Mouse (Mus musculus): ENCODE results near the gene Asgr2. TPM values are rescaled to one million over a fixed set of nuclear protein-coding genes. Genes with fewer than 3 reads are reported as not detected.
"Not testable (repeated sequence)": the region's sequence is repeated elsewhere in the genome, so short reads cannot be mapped to it uniquely, and the experiment has no call there.

Gene Asgr2
- polyA plus RNA-seq, 2 experiments, result 0.24 TPM; not detected in 1

DNA sequence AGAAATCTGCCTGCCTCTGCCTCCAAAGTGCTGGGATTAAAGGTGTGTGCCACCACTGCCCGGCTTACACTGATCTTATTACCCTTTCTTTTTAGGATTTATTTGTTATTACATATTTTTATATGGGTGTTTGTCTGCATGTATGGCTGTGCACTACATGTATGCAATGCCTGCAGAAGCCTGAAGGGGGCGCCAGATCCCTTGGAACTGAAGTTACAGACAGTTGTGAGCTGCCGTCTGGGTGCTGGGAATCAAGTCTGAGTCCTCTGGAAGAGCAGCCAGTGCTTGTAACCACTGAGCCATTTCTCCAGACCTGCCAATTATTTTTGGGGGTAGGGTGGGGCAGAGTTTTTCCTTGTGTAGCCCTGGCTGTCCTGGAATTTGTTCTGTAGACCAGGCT, 29.4 kb upstream of the Asgr2 start:
- 71% methylated on average over 3 of the region's 3 CpGs for WGBS
- Histone ChIP-seq H3K9ac (ENCODE audit: low read depth, low read length, severe bottlenecking) (no peak overlapping the region), H3K4me1 (ENCODE audit: control insufficient read depth, insufficient read depth, low read length) (peaks cover 17% of the 10 kb centered on the region), H3K27ac (replicated peaks; ENCODE audit: low read depth, low read length) (no peak overlapping the region), H3K4me2 (replicated peaks; ENCODE audit: low read depth, low read length, severe bottlenecking) (no peak overlapping the region), H3K36me3 (ENCODE audit: control insufficient read depth, insufficient read depth, low read length) (no peaks in the 10 kb centered on the region), H3K27me3 (ENCODE audit: control insufficient read depth, insufficient read depth, low read length) (no peaks in the 10 kb centered on the region), H3K4me3 (replicated peaks; ENCODE audit: low read length) (no peak overlapping the region), H3K9me3 (ENCODE audit: control insufficient read depth, low read length) (no peaks in the 10 kb centered on the region)
- no peak for DNase-seq (ENCODE audit: low spot score)
- no peak for TF ChIP-seq POLR2A (IDR thresholded peaks at IDR 0.05; ENCODE audit: borderline replicate concordance, extremely low read depth, insufficient read depth, insufficient read length)
- ATAC-seq (ENCODE audit: low FRiP score, low read depth), result no peak

DNA sequence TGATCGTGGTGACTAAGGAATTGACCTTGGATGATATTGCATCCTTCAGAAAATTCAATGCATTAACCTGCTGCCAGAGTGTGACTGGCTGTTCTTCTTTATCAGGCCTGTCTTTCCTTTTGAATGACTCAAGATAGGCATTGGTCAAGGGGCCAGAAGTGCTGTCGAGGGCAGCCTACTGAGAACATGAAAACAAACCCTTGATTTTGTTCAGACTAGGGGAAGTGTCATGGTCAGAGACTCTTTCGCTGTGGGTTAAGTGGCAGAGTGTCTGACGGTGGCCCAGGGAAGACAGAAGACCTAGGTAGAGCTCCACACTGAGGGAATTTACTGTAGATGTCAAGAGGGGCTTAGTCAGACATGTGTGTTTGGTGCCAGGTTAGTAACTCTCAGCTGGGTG, 25.7 kb upstream of the Asgr2 start:
- no peaks in the 10 kb centered on the region for H3K9me3 ChIP-seq (ENCODE audit: control insufficient read depth, low read length)

DNA sequence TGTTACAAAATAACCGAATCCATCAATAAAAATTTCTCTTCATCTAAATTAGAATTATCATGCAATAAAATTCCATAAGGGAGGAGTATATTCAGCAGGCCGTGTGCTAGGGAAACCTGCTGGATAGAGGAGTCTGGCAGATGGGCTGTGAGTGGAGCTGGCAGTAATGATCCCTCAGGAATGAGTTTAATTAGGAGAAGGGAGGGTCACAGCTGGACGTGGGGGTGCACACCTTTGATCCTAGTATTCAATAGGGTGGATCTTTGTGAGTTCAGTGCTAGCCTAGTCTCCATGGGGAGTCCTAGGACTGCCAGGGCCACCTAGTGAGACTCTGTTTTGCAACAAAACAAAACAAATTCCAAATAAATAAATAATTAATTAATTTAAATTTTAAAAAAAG, 24.2 kb upstream of the Asgr2 start:
- DNase-seq (ENCODE audit: low spot score) (no peak), ATAC-seq (ENCODE audit: low FRiP score, low read depth) (no peak)
- no peak overlapping the region for H3K27ac ChIP-seq (replicated peaks; ENCODE audit: low read depth, low read length)
- H3K36me3 ChIP-seq (ENCODE audit: control insufficient read depth, insufficient read depth, low read length), result no peaks in the 10 kb centered on the region
- WGBS, result 29% methylated on average over 3 of the region's 3 CpGs
- H3K4me1 ChIP-seq (ENCODE audit: control insufficient read depth, insufficient read depth, low read length), result peaks cover 22% of the 10 kb centered on the region
- no peaks in the 10 kb centered on the region for H3K9me3 ChIP-seq (ENCODE audit: control insufficient read depth, low read length)
- TF ChIP-seq POLR2A (IDR thresholded peaks at IDR 0.05; ENCODE audit: borderline replicate concordance, extremely low read depth, insufficient read depth, insufficient read length), result no peak
- no peak overlapping the region for H3K4me2 ChIP-seq (replicated peaks; ENCODE audit: low read depth, low read length, severe bottlenecking)
- H3K27me3 ChIP-seq (ENCODE audit: control insufficient read depth, insufficient read depth, low read length), result no peaks in the 10 kb centered on the region
- H3K9ac ChIP-seq (ENCODE audit: low read depth, low read length, severe bottlenecking), result no peak overlapping the region
- no peak overlapping the region for H3K4me3 ChIP-seq (replicated peaks; ENCODE audit: low read length)

More for the DNA sequence above, 25.7 kb upstream of the Asgr2 start:
- Histone ChIP-seq H3K4me1 (ENCODE audit: control insufficient read depth, insufficient read depth, low read length) (peaks cover 22% of the 10 kb centered on the region), H3K36me3 (ENCODE audit: control insufficient read depth, insufficient read depth, low read length) (no peaks in the 10 kb centered on the region), H3K9ac (ENCODE audit: low read depth, low read length, severe bottlenecking) (no peak overlapping the region), H3K27me3 (ENCODE audit: control insufficient read depth, insufficient read depth, low read length) (no peaks in the 10 kb centered on the region), H3K4me3 (replicated peaks; ENCODE audit: low read length) (no peak overlapping the region), H3K4me2 (replicated peaks; ENCODE audit: low read depth, low read length, severe bottlenecking) (no peak overlapping the region), H3K27ac (replicated peaks; ENCODE audit: low read depth, low read length) (no peak overlapping the region)
- DNase-seq (ENCODE audit: low spot score) (no peak), ATAC-seq (ENCODE audit: low FRiP score, low read depth) (no peak)
- no peak for TF ChIP-seq POLR2A (IDR thresholded peaks at IDR 0.05; ENCODE audit: borderline replicate concordance, extremely low read depth, insufficient read depth, insufficient read length)
- WGBS, result 63% methylated on average over 4 of the region's 4 CpGs

DNA sequence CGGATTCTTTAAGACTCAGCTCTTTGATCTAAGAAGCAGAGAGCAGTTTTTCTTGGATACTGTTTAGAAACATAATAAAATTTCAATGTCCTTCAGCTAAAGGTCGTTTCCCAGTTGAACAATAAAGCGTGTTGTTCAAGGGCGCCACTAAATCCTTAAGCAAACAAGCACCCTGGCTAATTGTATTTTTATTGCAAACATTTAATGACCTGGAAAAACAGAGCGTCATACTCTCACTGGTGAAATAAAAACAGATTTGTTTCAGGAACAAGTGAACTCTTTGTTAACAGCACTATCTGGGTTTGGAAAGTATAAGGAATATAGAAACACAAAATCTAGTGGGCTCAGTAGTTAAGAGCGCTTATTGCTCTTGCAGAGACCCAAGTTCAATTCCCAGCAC, 22.4 kb upstream of the Asgr2 start:
- H3K4me1 ChIP-seq (ENCODE audit: control insufficient read depth, insufficient read depth, low read length), result peaks cover 27% of the 10 kb centered on the region
- ATAC-seq (ENCODE audit: low FRiP score, low read depth), result peak; percentile 80; the same call in 1 of the 2 replicates

GRCm38 (mm10) chr11:70070603-70071002, 21.8 kb upstream of the Asgr2 start:
- H3K27me3 ChIP-seq (ENCODE audit: control insufficient read depth, insufficient read depth, low read length); H3K36me3 ChIP-seq (ENCODE audit: control insufficient read depth, insufficient read depth, low read length); DNase-seq (ENCODE audit: low spot score); ATAC-seq (ENCODE audit: low FRiP score, low read depth); H3K9me3 ChIP-seq (ENCODE audit: control insufficient read depth, low read length); H3K4me3 ChIP-seq (replicated peaks; ENCODE audit: low read length); H3K27ac ChIP-seq (replicated peaks; ENCODE audit: low read depth, low read length); H3K9ac ChIP-seq (ENCODE audit: low read depth, low read length, severe bottlenecking); H3K4me2 ChIP-seq (replicated peaks; ENCODE audit: low read depth, low read length, severe bottlenecking): not testable (repeated sequence)
- 65% methylated on average over 3 of the region's 3 CpGs for WGBS
- H3K4me1 ChIP-seq (ENCODE audit: control insufficient read depth, insufficient read depth, low read length), result peaks cover 26% of the 10 kb centered on the region

More for the DNA sequence above, 22.4 kb upstream of the Asgr2 start:
- peak; percentile 66 for DNase-seq (ENCODE audit: low spot score)
- TF ChIP-seq POLR2A (IDR thresholded peaks at IDR 0.05; ENCODE audit: borderline replicate concordance, extremely low read depth, insufficient read depth, insufficient read length), result no peak
- Histone ChIP-seq H3K9ac (ENCODE audit: low read depth, low read length, severe bottlenecking) (no peak overlapping the region), H3K4me2 (replicated peaks; ENCODE audit: low read depth, low read length, severe bottlenecking) (no peak overlapping the region), H3K27ac (replicated peaks; ENCODE audit: low read depth, low read length) (peak overlapping the region; percentile 40), H3K9me3 (ENCODE audit: control insufficient read depth, low read length) (no peaks in the 10 kb centered on the region), H3K27me3 (ENCODE audit: control insufficient read depth, insufficient read depth, low read length) (no peaks in the 10 kb centered on the region), H3K4me3 (replicated peaks; ENCODE audit: low read length) (no peak overlapping the region), H3K36me3 (ENCODE audit: control insufficient read depth, insufficient read depth, low read length) (no peaks in the 10 kb centered on the region)
- 28% methylated on average over 6 of the region's 6 CpGs for WGBS

Data from limb, embryonic 14.5 days (tissue).